Mouse (Mus musculus): Measurements from ENCODE around the gene Ptprr. TPM values are rescaled to one million over a fixed set of nuclear protein-coding genes. Genes with fewer than 3 reads are reported as not detected.

Gene Ptprr
- polyA plus RNA-seq, 1 experiment from 2014 or later = 0.93 TPM

DNA sequence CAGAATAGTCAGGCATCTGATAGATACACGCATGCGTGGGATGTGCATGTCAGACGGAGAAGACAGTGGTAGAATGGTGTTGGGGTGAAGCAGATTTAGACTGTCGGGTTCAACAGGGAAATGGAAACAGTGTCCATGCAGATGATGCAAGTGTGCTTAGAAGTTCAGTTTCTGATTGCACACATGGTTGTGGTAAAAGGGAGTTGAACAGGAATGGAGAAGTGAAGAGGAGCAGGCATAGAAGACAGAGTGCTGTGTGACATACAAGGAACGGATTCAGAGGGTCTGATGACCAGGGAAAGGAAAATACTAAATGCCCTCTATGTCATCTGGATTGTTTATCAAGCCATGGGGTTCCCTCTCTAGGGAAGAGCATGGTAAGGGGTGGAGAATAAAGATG is 163.2 kb downstream of the Ptprr start:
- Histone ChIP-seq H3K4me3 (no peak overlapping the region), H3K27me3 (ENCODE audit: low read depth, poor library complexity, severe bottlenecking) (no peaks in the 10 kb centered on the region), H3K9me3 (replicated peaks) (no peaks in the 10 kb centered on the region), H3K36me3 (no peaks in the 10 kb centered on the region), H3K27ac (replicated peaks) (no peak overlapping the region), H3K4me1 (peaks cover 8% of the 10 kb centered on the region)
- 87% methylated on average over 5 of the region's 5 CpGs for WGBS
- no peak for DNase-seq (ENCODE audit: low spot score)

DNA sequence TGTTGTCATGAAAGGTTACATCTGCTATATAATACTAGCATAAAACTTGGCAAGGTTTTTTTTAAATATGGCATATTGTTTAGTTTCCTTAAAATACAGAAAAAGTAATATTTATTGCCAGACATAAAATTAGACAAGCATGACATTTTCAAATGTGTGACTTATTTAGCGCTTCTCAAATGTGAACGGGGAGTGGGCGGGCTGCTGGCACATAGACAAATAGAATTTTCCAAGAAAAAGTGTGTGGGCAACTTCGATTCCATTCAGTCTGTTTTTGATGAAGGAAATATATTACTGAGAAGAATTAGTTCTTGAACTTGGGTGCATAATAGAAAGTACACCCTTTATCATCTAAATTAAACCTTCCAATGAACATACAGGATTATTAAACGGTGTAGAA is 164.2 kb downstream of the Ptprr start:
- Histone ChIP-seq H3K27me3 (ENCODE audit: low read depth, poor library complexity, severe bottlenecking) (no peaks in the 10 kb centered on the region), H3K4me3 (no peak overlapping the region), H3K36me3 (no peaks in the 10 kb centered on the region), H3K27ac (replicated peaks) (no peak overlapping the region), H3K4me1 (peaks cover 6% of the 10 kb centered on the region), H3K9me3 (replicated peaks) (no peaks in the 10 kb centered on the region)
- 92% methylated on average over 5 of the region's 5 CpGs for WGBS
- no peak for DNase-seq (ENCODE audit: low spot score)

DNA sequence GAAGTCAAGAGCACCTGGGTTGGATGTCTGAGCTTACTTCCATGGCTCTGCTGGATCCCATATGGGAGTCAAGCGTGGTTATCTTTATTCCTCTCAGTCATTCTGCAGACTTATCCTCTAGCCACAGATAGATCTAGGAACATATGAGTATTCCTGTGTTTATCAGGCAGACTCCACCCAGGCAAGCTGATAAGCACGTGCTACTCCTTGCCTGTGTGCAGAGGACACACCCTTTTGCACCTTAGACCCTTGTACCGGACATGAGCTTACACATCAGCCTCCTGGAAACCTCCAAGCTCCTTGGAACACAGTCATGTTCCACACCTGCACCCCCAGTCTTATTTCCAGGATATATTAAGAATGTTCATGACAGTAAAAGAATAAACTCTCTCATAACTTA is 165.2 kb downstream of the Ptprr start:
- Histone ChIP-seq H3K36me3 (no peaks in the 10 kb centered on the region), H3K4me3 (no peak overlapping the region), H3K27me3 (ENCODE audit: low read depth, poor library complexity, severe bottlenecking) (no peaks in the 10 kb centered on the region), H3K9me3 (replicated peaks) (no peaks in the 10 kb centered on the region), H3K4me1 (no peaks in the 10 kb centered on the region), H3K27ac (replicated peaks) (no peak overlapping the region)
- WGBS = 82% methylated on average over 3 of the region's 3 CpGs
- DNase-seq (ENCODE audit: low spot score) = no peak

DNA sequence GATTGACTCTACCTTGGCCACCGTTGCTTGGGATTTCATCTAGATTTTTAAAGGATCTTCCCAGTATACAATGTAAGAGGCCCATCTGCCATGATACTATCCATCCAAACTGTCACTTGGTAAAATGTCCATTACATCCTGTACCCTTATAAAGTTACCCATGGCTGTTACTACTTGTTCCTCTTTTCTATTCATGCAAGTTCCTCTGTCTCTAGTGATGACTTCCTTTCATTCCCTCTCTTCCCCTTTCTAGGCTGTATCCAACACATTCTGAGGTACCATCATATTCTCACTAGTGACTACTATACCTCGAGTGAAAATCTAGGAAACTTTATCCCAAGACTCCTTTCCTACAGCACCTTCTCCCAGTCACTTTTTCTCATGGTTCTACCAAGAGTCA is 173.7 kb downstream of the Ptprr start:
- DNase-seq (ENCODE audit: low spot score) = no peak
- Histone ChIP-seq H3K27ac (replicated peaks) (no peak overlapping the region), H3K27me3 (ENCODE audit: low read depth, poor library complexity, severe bottlenecking) (peaks cover 4% of the 10 kb centered on the region; the same call in 1 of the 2 replicates), H3K4me3 (no peak overlapping the region), H3K36me3 (no peaks in the 10 kb centered on the region), H3K4me1 (peaks cover 7% of the 10 kb centered on the region; the same call in 1 of the 2 replicates), H3K9me3 (replicated peaks) (no peaks in the 10 kb centered on the region)
- WGBS = 86% methylated on average over 2 of the region's 2 CpGs

DNA sequence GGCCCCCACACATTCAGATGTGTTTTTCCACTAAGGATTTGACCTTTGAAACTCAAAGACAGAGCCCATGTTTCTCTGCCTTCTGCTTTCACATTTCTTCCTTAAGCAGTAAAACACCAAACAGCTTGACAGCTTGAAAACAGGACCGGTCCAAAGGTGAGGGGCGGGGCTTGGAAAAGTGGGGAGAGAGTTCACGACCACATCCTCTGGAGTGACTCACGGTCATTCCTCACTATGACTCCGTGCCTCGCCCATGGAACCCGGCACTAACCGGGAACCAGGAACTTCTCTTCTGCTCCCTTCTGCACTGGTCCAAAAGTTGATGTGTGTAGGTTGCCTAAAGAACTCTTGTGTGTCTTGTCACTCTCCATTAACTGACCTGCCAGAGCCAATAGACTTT is 174.3 kb downstream of the Ptprr start:
- peaks cover 10% of the 10 kb centered on the region; the same call in 1 of the 2 replicates for H3K4me1 ChIP-seq
- H3K4me3 ChIP-seq = no peak overlapping the region
- H3K36me3 ChIP-seq = no peaks in the 10 kb centered on the region
- WGBS = 88% methylated on average over 8 of the region's 8 CpGs
- DNase-seq (ENCODE audit: low spot score) = no peak
- H3K27me3 ChIP-seq (ENCODE audit: low read depth, poor library complexity, severe bottlenecking) = peaks cover 4% of the 10 kb centered on the region; the same call in 1 of the 2 replicates
- H3K9me3 ChIP-seq (replicated peaks) = no peaks in the 10 kb centered on the region
- H3K27ac ChIP-seq (replicated peaks) = no peak overlapping the region

DNA sequence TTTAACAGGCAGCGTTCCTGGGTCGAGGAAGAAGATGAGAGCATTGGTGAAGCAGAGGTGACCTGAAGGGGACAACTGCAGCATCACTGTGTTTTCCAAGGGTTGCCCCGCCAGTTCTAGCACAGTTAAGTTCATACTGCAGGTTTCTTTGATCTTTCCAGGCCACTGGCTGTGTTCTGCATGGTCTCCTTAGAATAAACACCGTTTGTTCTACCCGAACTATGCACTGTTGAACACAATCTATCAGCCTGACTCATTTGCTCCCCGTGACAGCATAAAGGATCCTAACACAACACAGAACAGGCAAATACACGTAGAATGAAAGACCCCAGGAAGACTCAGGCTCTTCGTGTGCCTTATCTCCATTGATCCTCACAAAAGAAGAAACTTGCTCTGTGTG is 176.4 kb downstream of the Ptprr start:
- peaks cover 4% of the 10 kb centered on the region; the same call in 1 of the 2 replicates for H3K27me3 ChIP-seq (ENCODE audit: low read depth, poor library complexity, severe bottlenecking)
- H3K4me3 ChIP-seq = no peak overlapping the region
- no peaks in the 10 kb centered on the region for H3K9me3 ChIP-seq (replicated peaks)
- no peak overlapping the region for H3K27ac ChIP-seq (replicated peaks)
- peaks cover 10% of the 10 kb centered on the region; the same call in 1 of the 2 replicates for H3K4me1 ChIP-seq
- WGBS = 65% methylated on average over 8 of the region's 8 CpGs
- H3K36me3 ChIP-seq = no peaks in the 10 kb centered on the region
- no peak for DNase-seq (ENCODE audit: low spot score)

DNA sequence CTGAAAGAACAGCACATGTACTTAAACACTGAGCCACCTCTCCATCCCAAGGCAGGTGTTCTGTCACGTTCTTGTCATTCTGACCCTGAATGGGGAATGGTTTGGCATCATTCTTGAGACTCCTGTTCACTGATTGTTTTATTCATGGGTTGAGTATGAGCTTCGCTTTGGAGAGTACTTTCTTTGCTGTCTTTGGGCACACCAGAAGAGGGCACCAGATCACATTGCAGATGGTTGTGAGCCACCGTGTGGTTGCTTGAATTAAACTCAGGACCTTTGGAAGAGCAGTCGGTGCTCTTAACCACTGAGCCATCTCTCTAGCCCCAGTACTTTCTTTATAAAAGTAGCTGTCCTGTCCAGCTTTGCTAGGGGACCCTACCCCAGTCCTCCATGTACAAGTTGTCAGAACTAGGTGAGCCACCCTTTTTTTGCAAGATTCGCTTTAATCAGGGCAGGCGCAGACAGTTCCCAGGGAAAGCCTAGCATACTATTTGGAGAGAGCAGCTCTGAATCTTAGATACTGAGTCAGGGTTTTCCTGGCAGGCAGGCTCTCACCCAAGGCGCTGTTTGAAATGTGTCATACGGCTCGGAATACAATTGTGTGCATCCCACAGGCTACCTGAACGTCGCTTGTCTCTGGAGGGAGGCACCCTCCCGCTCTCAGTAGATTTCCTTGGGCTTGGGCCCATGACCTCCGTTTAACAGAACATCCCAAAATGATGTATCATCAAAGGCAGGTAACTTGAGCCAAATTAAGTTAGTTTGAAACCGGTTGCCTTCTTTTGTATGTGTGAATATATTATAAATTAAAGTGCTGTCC is 178.8 kb downstream of the Ptprr start:
- Histone ChIP-seq H3K36me3 (no peaks in the 10 kb centered on the region), H3K27ac (replicated peaks) (no peak overlapping the region), H3K9me3 (replicated peaks) (no peaks in the 10 kb centered on the region), H3K4me1 (peaks cover 10% of the 10 kb centered on the region; the same call in 1 of the 2 replicates), H3K4me3 (peak overlapping the region; percentile 35), H3K27me3 (ENCODE audit: low read depth, poor library complexity, severe bottlenecking) (peaks cover 4% of the 10 kb centered on the region; the same call in 1 of the 2 replicates)
- peak; percentile 34 for DNase-seq (ENCODE audit: low spot score)
- WGBS = 20% methylated on average over 14 of the region's 14 CpGs

DNA sequence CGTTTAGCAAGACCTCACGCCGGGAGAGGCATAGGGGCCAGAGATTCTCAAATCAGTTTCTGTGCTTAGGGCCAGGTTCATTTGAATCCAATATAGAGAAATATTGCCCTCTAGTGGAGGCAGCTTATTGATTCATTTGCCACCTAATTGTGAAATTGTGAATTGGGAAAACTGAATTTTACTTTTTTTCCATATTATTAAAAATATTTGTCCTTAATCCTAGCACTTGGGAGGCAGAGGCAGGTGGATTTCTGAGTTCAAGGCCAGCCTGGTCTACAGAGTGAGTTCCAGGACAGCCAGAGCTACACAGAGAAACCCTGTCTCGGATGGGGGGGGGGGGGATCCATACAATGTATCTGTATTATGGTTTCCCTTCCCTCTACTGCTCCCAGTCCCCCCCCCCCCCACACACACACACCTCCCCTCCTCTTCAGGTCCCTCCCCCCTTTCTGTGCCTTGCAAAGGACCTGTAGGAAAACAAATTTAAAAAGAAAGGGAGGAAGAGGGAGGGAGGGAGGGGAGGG is 179.5 kb downstream of the Ptprr start:
- no peak for DNase-seq (ENCODE audit: low spot score)
- Histone ChIP-seq H3K27me3 (ENCODE audit: low read depth, poor library complexity, severe bottlenecking) (peaks cover 4% of the 10 kb centered on the region; the same call in 1 of the 2 replicates), H3K27ac (replicated peaks) (no peak overlapping the region), H3K4me3 (peak overlapping the region; percentile 35), H3K36me3 (no peaks in the 10 kb centered on the region), H3K9me3 (replicated peaks) (no peaks in the 10 kb centered on the region), H3K4me1 (peaks cover 10% of the 10 kb centered on the region; the same call in 1 of the 2 replicates)
- 21% methylated on average over 4 of the region's 4 CpGs for WGBS

DNA sequence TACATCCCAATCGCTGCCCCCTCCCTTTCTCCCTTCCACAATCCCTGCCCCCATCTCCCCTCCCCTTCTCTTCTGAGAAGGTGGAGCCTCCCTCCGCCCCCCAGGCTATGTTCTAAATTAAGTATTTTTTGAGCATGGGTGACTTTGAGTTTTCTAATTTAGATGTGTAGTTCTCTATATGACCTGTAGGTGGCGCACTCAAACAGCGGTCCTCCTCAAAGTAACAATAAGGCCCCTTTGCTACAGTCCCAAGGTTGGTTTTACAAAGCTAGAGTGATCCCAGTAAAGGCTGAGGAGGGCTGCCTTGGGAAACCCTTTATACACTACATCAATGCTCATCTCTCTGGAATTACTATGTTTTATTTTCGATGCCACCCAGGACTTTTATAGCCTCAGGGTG is 181.0 kb downstream of the Ptprr start:
- peaks cover 4% of the 10 kb centered on the region; the same call in 1 of the 2 replicates for H3K27me3 ChIP-seq (ENCODE audit: low read depth, poor library complexity, severe bottlenecking)
- 32% methylated on average over 5 of the region's 5 CpGs for WGBS
- no peak for DNase-seq (ENCODE audit: low spot score)
- no peaks in the 10 kb centered on the region for H3K9me3 ChIP-seq (replicated peaks)
- H3K4me3 ChIP-seq = no peak overlapping the region
- H3K27ac ChIP-seq (replicated peaks) = no peak overlapping the region
- no peaks in the 10 kb centered on the region for H3K36me3 ChIP-seq
- H3K4me1 ChIP-seq = peaks cover 8% of the 10 kb centered on the region; the same call in 1 of the 2 replicates

DNA sequence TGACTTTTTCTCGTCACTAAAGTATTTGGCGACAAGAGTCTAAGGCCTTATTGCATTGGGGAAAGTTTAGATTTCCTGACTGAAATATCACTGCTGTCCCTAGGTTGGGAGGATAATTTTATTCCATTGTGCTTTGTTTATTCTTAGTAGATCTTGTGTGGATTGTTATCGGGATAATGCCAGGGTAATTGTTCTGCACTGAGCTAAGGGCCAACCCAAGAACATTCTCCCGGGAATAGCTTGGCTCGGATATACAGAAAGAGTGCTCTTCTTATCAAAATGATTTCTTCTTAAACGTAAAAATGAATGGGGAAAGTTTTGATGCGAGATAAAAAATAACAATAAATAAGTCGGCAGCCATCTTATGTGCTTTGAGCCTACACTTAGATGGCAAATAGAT is 183.5 kb downstream of the Ptprr start:
- H3K4me1 ChIP-seq = 0 out of 2 replicates have a peak, but pooled peaks cover 6% of the 10 kb centered on the region
- 91% methylated on average over 8 of the region's 8 CpGs for WGBS
- no peak overlapping the region for H3K4me3 ChIP-seq
- DNase-seq (ENCODE audit: low spot score) = no peak
- H3K9me3 ChIP-seq (replicated peaks) = no peaks in the 10 kb centered on the region
- H3K27ac ChIP-seq (replicated peaks) = no peak overlapping the region
- no peaks in the 10 kb centered on the region for H3K36me3 ChIP-seq
- no peaks in the 10 kb centered on the region for H3K27me3 ChIP-seq (ENCODE audit: low read depth, poor library complexity, severe bottlenecking)

DNA sequence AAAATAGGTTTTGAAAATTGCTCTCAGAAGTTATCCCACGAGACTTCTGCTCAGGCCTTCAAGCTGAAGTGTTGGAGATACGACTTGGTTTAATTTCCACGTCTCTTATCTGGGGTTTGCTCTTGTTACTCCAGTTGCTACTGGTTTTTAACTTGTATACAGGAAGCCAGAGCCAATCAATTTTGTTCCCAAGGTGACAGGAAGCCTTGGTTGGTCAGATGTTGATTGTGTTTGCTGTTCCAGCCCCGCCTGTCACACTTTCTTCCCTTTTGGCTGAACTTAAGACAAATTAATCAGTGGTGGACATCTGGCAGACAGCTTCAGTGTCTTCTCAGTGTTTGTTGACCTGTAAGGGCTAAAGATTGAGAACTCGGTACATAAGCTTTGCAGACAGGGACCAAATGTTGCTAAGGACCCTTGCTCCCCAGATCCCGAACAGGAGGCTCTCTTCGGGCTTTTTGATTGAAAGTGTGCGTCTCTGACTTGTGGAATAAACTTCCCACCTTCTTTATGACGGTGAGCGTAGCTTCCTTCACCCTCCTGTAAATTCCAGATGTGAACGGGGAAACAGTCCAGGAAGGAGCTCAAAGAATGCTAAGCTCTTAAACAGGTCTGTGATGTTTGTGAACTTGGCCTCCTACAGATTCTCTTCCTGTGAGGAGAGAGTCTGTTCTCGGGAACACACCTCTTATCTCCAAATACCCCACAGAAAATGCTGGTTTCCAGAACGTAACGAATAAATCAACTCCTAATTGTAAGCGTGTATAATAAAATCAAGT is 187.8 kb downstream of the Ptprr start:
- H3K27ac ChIP-seq (replicated peaks) = no peak overlapping the region
- H3K9me3 ChIP-seq (replicated peaks) = no peaks in the 10 kb centered on the region
- DNase-seq (ENCODE audit: low spot score) = no peak
- H3K36me3 ChIP-seq = no peaks in the 10 kb centered on the region
- no peak overlapping the region for H3K4me3 ChIP-seq
- H3K27me3 ChIP-seq (ENCODE audit: low read depth, poor library complexity, severe bottlenecking) = no peaks in the 10 kb centered on the region
- 74% methylated on average over 15 of the region's 15 CpGs for WGBS
- no peaks in the 10 kb centered on the region; the same call in 1 of the 2 replicates for H3K4me1 ChIP-seq

DNA sequence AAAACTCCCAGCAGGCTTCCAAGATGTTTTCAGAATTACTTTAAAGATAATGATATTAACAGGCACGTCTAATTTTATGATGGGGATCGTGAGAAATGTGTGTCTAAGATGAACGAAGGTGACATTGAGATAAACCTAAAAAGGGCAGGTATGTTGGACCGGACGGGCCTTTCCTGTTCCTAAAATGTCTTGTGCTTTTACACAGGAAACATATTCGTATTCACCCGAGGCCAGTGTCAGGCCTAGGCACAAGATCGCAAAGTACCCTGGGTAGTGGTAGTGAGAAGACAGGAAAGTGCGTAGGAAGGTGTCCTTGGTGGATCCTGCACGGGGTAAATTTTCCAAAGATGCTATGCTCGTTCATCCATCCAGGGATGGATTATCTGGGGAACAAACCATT is 188.4 kb downstream of the Ptprr start:
- no peaks in the 10 kb centered on the region for H3K9me3 ChIP-seq (replicated peaks)
- WGBS = 87% methylated on average over 11 of the region's 11 CpGs
- no peak for DNase-seq (ENCODE audit: low spot score)

More for the DNA sequence above, 188.4 kb downstream of the Ptprr start:
- no peak overlapping the region for H3K4me3 ChIP-seq
- no peak overlapping the region for H3K27ac ChIP-seq (replicated peaks)
- no peaks in the 10 kb centered on the region for H3K27me3 ChIP-seq (ENCODE audit: low read depth, poor library complexity, severe bottlenecking)
- H3K4me1 ChIP-seq = no peaks in the 10 kb centered on the region; the same call in 1 of the 2 replicates
- no peaks in the 10 kb centered on the region for H3K36me3 ChIP-seq

Measured in midbrain, embryonic 10.5 days (tissue).